Mouse (Mus musculus) kidney, postnatal 25 days (tissue): ENCODE measurements at regions not wholly inside any gene's neighbourhood (a gene's known extent, or its start where the extent isn't known, plus 50 kb on each side); places are given as distances from the start of the nearest gene placed in this dataset.

Experiments used
- DNase-seq, 2 experiments: peaks; one replicate each; pipeline ENCODE4 v3.0.0; 2021; ENCODE audit warnings: mixed read lengths in 2 of 2

DNA sequence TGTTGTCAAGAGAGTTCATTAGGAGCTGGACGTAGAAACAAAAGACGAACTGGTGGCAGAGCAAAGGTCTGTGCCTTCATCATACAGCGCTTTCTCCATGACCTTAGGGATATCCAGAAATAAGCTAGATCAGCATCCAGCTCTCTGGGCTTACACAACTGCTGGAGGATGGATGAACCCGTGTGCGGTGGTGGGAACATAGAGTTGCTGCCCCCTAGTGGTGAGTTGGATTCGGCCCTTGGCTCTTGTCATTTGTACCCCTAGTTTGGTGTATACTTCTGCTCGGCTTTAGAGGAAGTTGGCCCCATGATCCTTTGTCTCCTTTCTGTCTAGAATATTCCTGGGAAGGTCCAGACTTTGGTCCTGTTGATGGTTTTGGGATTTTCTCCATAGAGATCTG, 369.4 kb downstream of the Dhx35 start:
- peak; percentile 68 to 79 for DNase-seq

DNA sequence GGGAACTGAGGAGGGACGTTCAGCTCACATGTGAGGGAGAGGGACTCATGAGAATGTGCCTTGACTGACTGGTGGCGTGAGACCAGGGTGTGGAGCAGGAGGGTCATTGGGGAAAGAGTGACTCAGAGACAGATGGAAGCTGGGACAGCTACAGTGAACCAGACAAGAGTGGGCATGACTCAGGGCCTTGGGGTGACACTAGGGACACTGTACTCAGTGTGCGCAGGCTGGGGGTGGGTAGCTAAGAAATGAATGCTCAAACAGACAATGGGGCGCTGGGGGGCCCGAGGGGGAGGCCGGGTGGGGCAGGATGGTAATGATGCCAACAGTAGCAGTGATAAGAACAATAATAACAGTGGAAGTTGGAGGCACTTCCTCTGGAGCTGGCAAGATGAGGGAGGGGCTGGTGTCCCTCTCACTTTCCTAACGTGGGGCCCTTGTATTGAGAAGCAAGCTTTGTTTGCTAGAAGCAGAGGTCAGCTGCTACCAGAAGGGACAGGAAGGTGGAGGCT, 374.0 kb downstream of the Dhx35 start:
- no peak for DNase-seq

GRCm38 (mm10) chr2:159196156-159196555, 401.5 kb downstream of the Dhx35 start:
- DNase-seq = no peak

GRCm38 (mm10) chr2:159232266-159232665, 437.7 kb downstream of the Dhx35 start:
- no peak for DNase-seq

GRCm38 (mm10) chr2:159235000-159235399, 440.4 kb downstream of the Dhx35 start:
- DNase-seq = no peak

GRCm38 (mm10) chr2:159250065-159250464, 455.5 kb downstream of the Dhx35 start:
- DNase-seq = no peak

DNA sequence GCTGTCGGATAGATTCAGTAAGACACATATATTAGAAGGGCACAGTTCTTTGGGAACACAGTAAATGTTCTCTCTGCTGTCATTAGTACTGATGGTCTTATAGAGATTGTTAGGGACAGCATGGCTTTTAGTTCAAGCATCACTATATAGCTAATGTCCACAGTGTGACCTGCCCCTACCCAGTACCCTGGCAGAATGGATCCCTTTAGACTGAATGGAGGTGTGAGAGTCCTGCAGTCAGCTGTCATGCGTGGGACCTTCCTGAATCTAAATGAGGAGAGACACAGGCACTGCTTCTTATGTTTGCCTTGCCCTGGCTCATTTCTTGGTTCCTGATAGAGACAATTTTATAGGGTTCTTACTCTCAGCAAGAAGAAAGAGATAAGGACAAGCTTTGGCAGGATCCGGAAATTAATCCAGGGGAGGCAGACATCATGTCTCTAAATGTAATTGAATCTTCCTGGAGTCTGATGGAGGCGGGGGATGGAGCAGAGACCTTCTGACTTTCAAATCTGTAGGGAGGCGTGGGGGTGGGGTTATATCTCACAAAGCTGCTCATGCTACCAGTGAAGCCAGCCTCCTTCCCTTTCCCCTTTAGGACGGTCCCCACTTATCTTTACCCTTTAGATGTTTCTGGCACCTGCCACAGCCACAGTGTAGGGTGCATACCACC, 456.5 kb downstream of the Dhx35 start:
- no peak for DNase-seq

DNA sequence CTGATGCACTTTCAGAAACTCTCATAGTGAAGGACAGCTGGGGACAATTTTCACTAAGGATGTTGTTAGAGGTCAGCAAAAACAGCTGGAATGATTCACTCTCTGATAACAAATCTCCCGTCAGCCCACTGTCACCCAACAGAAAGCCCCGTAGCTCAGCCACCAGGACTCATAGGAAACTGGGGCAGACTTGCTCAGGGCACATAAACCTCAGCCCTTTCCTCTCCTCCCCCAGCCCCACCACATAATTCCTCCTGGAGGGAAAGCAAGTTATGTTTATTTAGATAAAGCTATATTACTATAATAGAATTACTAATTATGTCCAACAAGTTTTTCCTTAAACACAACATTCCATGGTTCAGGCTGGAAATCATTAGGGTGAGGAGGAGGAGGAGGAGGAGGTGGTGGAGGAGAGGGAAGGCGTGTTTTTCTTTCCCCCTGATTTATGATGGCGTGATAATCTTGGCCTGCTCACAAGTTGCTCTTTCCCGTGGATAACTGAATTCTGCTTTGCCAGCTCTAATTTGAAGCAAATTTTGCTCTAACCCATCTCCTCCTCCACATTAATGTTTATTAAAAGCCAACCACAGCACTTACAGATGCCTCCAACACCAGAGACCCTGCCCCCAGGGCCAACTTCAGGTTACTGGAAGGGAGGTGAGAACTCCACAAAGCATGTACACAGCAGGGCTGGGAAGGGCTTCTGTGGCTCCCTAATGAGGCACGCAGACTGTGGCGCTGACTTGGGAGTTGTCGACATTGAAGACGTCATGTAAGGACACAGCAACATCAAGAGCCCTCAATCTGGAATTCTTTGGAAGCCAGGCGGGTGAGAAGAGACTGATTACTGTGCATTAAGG, 475.8 kb downstream of the Dhx35 start:
- DNase-seq = peak; percentile 22 to 47

GRCm38 (mm10) chr2:159278896-159279295, 484.3 kb downstream of the Dhx35 start:
- no peak for DNase-seq

GRCm38 (mm10) chr2:159281558-159282320, 487.1 kb downstream of the Dhx35 start:
- no peak for DNase-seq

- DNase-seq = no peak
These were observed 489.5 kb downstream of the Dhx35 start for GRCm38 (mm10) chr2:159284100-159284499.

DNA sequence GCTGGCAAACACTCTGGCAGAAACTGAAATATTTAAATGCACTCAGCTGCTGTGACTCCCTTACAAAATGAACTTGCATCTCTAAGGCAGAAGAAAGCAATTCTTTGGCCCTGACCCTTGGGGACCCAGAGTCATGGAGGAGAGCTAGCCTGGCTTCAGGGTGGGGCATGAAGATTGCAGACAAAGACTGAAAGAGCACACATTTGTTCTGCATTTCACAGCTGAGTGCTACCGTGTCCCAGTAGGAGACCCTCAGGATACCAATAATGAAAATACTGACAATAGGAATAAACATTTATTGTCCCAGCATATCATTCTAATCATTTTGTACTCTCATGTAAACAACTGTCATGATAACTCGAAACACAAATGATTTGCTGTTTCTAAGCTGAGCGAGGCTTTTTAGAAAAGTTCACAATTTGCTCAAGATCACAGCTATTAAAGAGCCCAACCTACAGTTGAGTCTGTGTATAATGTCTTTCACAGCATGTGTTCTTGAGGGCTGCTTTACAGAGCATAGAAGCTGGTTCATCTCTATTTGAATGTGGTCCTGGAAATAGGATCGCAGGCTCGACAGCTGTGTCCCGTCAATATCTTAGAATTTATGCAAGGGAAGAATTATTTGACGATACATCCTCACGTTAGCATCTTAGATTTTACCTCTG, 490.1 kb downstream of the Dhx35 start:
- DNase-seq = no peak

GRCm38 (mm10) chr2:159287996-159288563, 493.5 kb downstream of the Dhx35 start:
- no peak for DNase-seq

DNA sequence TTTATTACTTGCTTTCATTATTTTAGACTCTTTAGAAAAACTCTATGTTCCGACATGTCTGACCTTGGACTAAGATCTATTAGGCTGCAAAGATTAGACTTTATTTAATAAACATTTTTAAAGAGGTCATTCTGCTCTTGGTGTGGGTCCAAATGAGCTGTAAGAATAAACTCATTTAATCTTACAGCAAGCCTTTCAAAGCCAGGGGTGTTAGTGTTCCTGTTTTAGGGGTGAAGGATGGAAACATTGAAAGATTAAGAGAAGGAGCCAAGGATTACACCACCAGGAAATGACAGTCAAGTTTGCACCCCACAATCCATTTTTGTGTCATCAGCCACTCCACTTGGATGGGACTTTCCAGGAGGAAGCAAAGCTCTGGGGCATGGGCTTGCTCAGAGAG, 495.5 kb downstream of the Dhx35 start:
- no peak for DNase-seq

GRCm38 (mm10) chr2:159307001-159307400, 512.4 kb downstream of the Dhx35 start:
- no peak for DNase-seq

GRCm38 (mm10) chr2:159334711-159335110, 540.1 kb downstream of the Dhx35 start:
- DNase-seq = no peak

GRCm38 (mm10) chr2:159336646-159337045, 542.0 kb downstream of the Dhx35 start:
- DNase-seq = no peak

GRCm38 (mm10) chr2:159343624-159344560, 549.3 kb downstream of the Dhx35 start:
- no peak for DNase-seq

DNA sequence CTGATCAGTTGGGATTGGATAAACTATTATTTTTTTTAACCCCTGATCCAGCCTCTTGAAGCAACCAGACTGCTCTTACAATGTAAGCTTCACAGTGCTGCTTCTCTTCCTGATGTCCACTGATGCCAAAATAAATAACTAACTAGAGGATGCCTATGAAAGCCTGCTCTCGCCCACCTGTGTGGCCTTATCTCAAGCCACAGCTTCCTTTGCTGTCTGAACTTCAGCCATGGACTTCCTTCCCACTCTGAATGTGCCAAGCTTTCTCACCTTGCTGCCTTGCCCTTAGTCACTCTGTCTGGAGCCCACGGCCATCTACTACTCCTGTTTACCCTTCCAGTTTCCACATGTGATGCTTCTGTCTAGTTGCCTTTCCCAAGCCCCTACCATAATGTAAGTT, 559.6 kb downstream of the Dhx35 start:
- DNase-seq = peak; percentile 3 to 42

DNA sequence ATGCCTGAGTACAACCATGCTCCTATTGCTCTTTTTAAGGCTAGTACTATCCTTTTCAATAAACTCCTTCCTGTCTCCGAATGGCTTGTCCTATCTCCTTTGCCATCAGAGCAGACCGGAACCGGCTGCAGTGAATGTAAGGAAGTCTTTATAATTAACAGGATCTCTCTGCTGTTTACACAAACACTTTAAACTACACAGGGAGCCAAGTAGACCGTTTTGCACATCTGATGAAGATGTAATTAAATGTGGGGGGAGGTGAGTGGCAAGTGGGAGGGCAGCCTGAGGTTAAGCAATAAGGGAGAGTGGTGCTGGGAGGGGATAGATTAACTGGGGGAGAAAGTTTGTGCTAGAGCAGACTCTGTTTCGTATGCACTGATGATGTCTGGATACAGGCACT, 561.9 kb downstream of the Dhx35 start:
- peak in 1 of 2 experiments; percentile 30 for DNase-seq

DNA sequence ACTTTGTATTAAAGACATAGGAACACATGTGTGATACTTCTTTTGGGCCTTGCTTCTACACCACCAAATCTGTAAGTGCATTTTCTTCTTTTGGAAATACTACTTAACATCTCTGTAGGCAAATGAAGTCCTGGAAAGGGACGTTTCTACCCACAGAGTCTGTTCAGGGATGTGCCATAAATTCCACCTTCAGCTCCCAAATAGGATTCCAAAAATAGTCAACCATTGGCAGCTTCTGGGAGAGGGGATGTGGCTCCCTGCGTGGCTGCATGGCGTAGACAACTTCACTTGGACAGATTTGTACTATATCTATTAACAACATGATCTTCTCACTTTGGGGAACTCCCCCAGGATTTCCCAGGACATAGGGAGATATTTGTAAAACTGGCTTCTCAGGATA, 566.8 kb downstream of the Dhx35 start:
- DNase-seq = no peak
